Mouse (Mus musculus) E14TG2a.4 (cell line): ENCODE measurements around the gene Gtf2a2.

Experiments
- H3K27me3 ChIP-seq: 2 replicates; pipeline ENCODE4 v1.6.1; 2014; ENCODE audit warnings: low read length, control low read depth; ENCODE audit not compliant: insufficient read depth
- H3K36me3 ChIP-seq: 2 replicates; pipeline ENCODE4 v1.6.1; 2014; ENCODE audit warnings: low read length, control low read depth; ENCODE audit not compliant: insufficient read depth
- H3K4me1 ChIP-seq: replicated peaks from 2 replicates; pipeline ENCODE4 v1.6.1; 2014; ENCODE audit warnings: low read depth, low read length, control low read depth
- H3K4me3 ChIP-seq: replicated peaks from 2 replicates; pipeline ENCODE4 v1.5.1; 2014; ENCODE audit warnings: mild to moderate bottlenecking, low read length
- H3K9me3 ChIP-seq: 2 replicates; pipeline ENCODE4 v1.6.1; 2014; ENCODE audit warnings: low read length, control low read depth
- CTCF ChIP-seq: conservative IDR thresholded peaks from 2 replicates; pipeline ENCODE4 v1.5.1; 2014; ENCODE audit warnings: low read length
- NANOG ChIP-seq: IDR thresholded peaks from 2 replicates; pipeline ENCODE4 v1.6.1; 2014; ENCODE audit warnings: borderline replicate concordance, low read length, mixed read lengths
- POU5F1 ChIP-seq: IDR thresholded peaks from 2 replicates; pipeline ENCODE4 v1.6.1; 2014; ENCODE audit warnings: low read length, borderline replicate concordance

Gene Gtf2a2

GRCm38 (mm10) chr9:70025365-70026012 lies 13.1 kb downstream of the Gtf2a2 start:
- no peaks in the 10 kb centered on the region for H3K27me3 ChIP-seq
- no peak overlapping the region for H3K4me3 ChIP-seq
- H3K9me3 ChIP-seq, result peaks cover 6% of the 10 kb centered on the region
- H3K4me1 ChIP-seq, result peaks cover 13% of the 10 kb centered on the region
- no peak for TF ChIP-seq NANOG
- no peak for TF ChIP-seq POU5F1
- no peak for TF ChIP-seq CTCF
- peaks cover 20% of the 10 kb centered on the region for H3K36me3 ChIP-seq

GRCm38 (mm10) chr9:70032167-70032566 lies 19.8 kb downstream of the Gtf2a2 start:
- TF ChIP-seq NANOG (no peak), POU5F1 (no peak), CTCF (no peak)
- Histone ChIP-seq H3K4me3 (no peak overlapping the region), H3K4me1 (peaks cover 21% of the 10 kb centered on the region), H3K36me3 (no peaks in the 10 kb centered on the region), H3K9me3 (no peaks in the 10 kb centered on the region), H3K27me3 (no peaks in the 10 kb centered on the region)

GRCm38 (mm10) chr9:70033056-70033455 lies 20.7 kb downstream of the Gtf2a2 start:
- no peaks in the 10 kb centered on the region for H3K36me3 ChIP-seq
- peaks cover 23% of the 10 kb centered on the region for H3K4me1 ChIP-seq
- no peak for TF ChIP-seq CTCF
- no peak for TF ChIP-seq POU5F1
- TF ChIP-seq NANOG, result no peak
- no peak overlapping the region for H3K4me3 ChIP-seq
- no peaks in the 10 kb centered on the region for H3K9me3 ChIP-seq
- no peaks in the 10 kb centered on the region for H3K27me3 ChIP-seq

- H3K27me3 ChIP-seq, result no peaks in the 10 kb centered on the region
- H3K4me1 ChIP-seq, result peaks cover 23% of the 10 kb centered on the region
- H3K9me3 ChIP-seq, result 0 out of 2 replicates have a peak, but pooled peaks cover 7% of the 10 kb centered on the region
- no peak overlapping the region for H3K4me3 ChIP-seq
- no peak for TF ChIP-seq POU5F1
- no peak for TF ChIP-seq CTCF
- TF ChIP-seq NANOG, result no peak
- no peaks in the 10 kb centered on the region for H3K36me3 ChIP-seq
Observed at GRCm38 (mm10) chr9:70034702-70035101, 22.4 kb downstream of the Gtf2a2 start.

- H3K36me3 ChIP-seq, result no peaks in the 10 kb centered on the region
- TF ChIP-seq POU5F1 (no peak), CTCF (no peak), NANOG (no peak)
Observed at GRCm38 (mm10) chr9:70036646-70037045, 24.3 kb downstream of the Gtf2a2 start.

GRCm38 (mm10) chr9:70037988-70038387 lies 25.6 kb downstream of the Gtf2a2 start, which contains the start of gene Gcnt3:
Gcnt3 (minus strand) TSS chr9:70038088.
- H3K9me3 ChIP-seq, result 0 out of 2 replicates have a peak, but pooled peaks cover 7% of the 10 kb centered on the region
- TF ChIP-seq CTCF (no peak), POU5F1 (no peak), NANOG (no peak)
- no peaks in the 10 kb centered on the region for H3K36me3 ChIP-seq
- no peak within 1 kb of the TSS for H3K4me3 ChIP-seq
- no peaks in the 10 kb centered on the region for H3K27me3 ChIP-seq
- H3K4me1 ChIP-seq, result peaks cover 31% of the 10 kb centered on the region

More at GRCm38 (mm10) chr9:70036646-70037045, 24.3 kb downstream of the Gtf2a2 start:
- Histone ChIP-seq H3K4me1 (peaks cover 24% of the 10 kb centered on the region), H3K27me3 (no peaks in the 10 kb centered on the region), H3K4me3 (no peak overlapping the region), H3K9me3 (0 out of 2 replicates have a peak, but pooled peaks cover 7% of the 10 kb centered on the region)

- no peaks in the 10 kb centered on the region for H3K27me3 ChIP-seq
- 0 out of 2 replicates have a peak, but pooled peaks cover 7% of the 10 kb centered on the region for H3K9me3 ChIP-seq
- no peak overlapping the region for H3K4me3 ChIP-seq
- TF ChIP-seq NANOG (no peak), POU5F1 (no peak), CTCF (no peak; the same call in 1 of the 2 replicates)
- no peaks in the 10 kb centered on the region for H3K36me3 ChIP-seq
- peaks cover 30% of the 10 kb centered on the region for H3K4me1 ChIP-seq
Observed at GRCm38 (mm10) chr9:70039597-70040385, 27.4 kb downstream of the Gtf2a2 start.

GRCm38 (mm10) chr9:70040570-70040969 lies 28.2 kb downstream of the Gtf2a2 start:
- Histone ChIP-seq H3K9me3 (0 out of 2 replicates have a peak, but pooled peaks cover 7% of the 10 kb centered on the region), H3K4me3 (no peak overlapping the region), H3K36me3 (no peaks in the 10 kb centered on the region), H3K27me3 (no peaks in the 10 kb centered on the region), H3K4me1 (peaks cover 34% of the 10 kb centered on the region)
- TF ChIP-seq POU5F1, result no peak
- TF ChIP-seq CTCF, result peak; percentile 56
